Mouse (Mus musculus) monocyte, adult 59 days (primary cell): ENCODE results near the gene Sdhaf4. TPM values are rescaled to one million over a fixed set of nuclear protein-coding genes. Genes with fewer than 3 reads are reported as not detected.

Source experiments
- total RNA-seq, 2 experiments: library from RNA; stranded (reverse); gene quantifications; one replicate each; pipeline ENCODE4 v1.2.4; 2023

The Sdhaf4 gene
- 10 to 100 TPM; 13.5 to 13.7 TPM for total RNA-seq

GRCm38 (mm10) chr1:24005070-24005804 is at the start of gene Sdhaf4:
Gene Sdhaf4 (minus strand): TSS chr1:24005656.

Other genes starting within 250 kb of the Sdhaf4 start
- gene B3gat2, start 243.9 kb downstream of the Sdhaf4 start, total RNA-seq, result not detected
- 10 to 100 TPM; 54.1 to 60.3 TPM for gene Smap1, start 83.3 kb downstream of the Sdhaf4 start, total RNA-seq
- gene Fam135a, start 94.7 kb upstream of the Sdhaf4 start, total RNA-seq, result 10 to 100 TPM; 11.1 to 12.1 TPM
- gene Col9a1, start 172.0 kb upstream of the Sdhaf4 start, total RNA-seq, result not detected